Mouse (Mus musculus): ENCODE data around the gene Tlr7. TPM values are rescaled to one million over a fixed set of nuclear protein-coding genes. Genes with fewer than 3 reads are reported as not detected.

The Tlr7 gene
- total and polyA plus RNA-seq, 3 experiments: not detected

DNA sequence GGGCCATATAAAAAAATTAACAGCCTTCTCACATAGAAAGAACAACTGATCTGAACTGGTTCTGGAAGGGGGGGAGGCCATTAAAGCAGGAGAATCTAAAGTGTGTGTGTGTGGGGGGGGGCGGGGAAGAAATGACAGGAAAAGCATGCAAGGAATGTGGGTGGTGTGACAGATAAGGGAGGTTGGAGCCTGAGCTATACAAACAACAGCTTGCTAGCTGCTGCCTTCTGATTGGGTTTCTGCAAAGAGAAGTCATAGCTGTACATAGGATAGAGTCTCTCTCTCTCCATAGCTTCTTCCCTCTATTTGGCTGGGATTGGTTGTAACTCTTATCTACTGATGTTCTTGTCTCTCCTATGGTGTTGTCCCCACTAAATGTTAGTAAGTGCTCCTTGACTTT lies 2.2 kb upstream of the Tlr7 start:
- Histone ChIP-seq H3K36me3 (replicated peaks) (no peaks in the 10 kb centered on the region), H3K4me3 (ENCODE audit: low read depth, low read length) (no peak overlapping the region), H3K4me1 (ENCODE audit: insufficient read depth, low read depth, low read length) (no peaks in the 10 kb centered on the region), H3K27me3 (ENCODE audit: insufficient read depth, low read length) (no peaks in the 10 kb centered on the region), H3K9me3 (replicated peaks) (no peaks in the 10 kb centered on the region)
- TF ChIP-seq CTCF (IDR thresholded peaks at IDR 0.05; ENCODE audit: low read depth, low read length) (no peak), GATA2 (IDR thresholded peaks at IDR 0.05; ENCODE audit: borderline replicate concordance, low read depth, low read length) (no peak), POLR2AphosphoS5 (IDR thresholded peaks at IDR 0.05; ENCODE audit: insufficient replicate concordance, low read depth, low read length) (no peak), TAL1 (conservative IDR thresholded peaks at IDR 0.05; ENCODE audit: low read depth, low read length) (no peak), GATA1 (IDR thresholded peaks at IDR 0.05; ENCODE audit: borderline replicate concordance, low read length) (no peak)
- no peak for ATAC-seq (ENCODE audit: extremely low read depth, insufficient number of reproducible peaks, low FRiP score, poor library complexity, severe bottlenecking)
- no peak for DNase-seq (ENCODE audit: low spot score)

DNA sequence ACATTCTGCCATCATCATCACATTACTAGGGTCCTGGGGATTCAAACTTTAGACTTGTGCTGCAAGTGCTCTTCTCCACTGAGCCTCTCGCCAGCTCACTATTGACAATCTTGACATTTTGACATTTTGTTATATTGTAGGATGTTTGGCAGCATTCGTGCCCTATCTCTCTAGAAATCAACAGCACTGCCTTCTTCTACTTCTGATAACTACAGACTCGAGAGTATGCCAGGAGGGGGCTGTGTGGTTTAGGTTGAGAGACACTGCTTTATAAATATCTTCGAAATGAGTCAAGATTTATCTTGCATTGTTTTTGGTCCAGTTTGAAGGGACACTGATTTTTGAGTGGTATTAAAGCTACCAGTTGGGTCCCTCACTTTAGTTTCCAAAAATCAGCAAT lies 635 bp upstream of the Tlr7 start:
- TF ChIP-seq POLR2AphosphoS5 (IDR thresholded peaks at IDR 0.05; ENCODE audit: insufficient replicate concordance, low read depth, low read length) (no peak), CTCF (IDR thresholded peaks at IDR 0.05; ENCODE audit: low read depth, low read length) (no peak), GATA1 (IDR thresholded peaks at IDR 0.05; ENCODE audit: borderline replicate concordance, low read length) (no peak), GATA2 (IDR thresholded peaks at IDR 0.05; ENCODE audit: borderline replicate concordance, low read depth, low read length) (no peak), TAL1 (conservative IDR thresholded peaks at IDR 0.05; ENCODE audit: low read depth, low read length) (no peak)
- no peaks in the 10 kb centered on the region for H3K4me1 ChIP-seq (ENCODE audit: insufficient read depth, low read depth, low read length)
- no peak overlapping the region for H3K4me3 ChIP-seq (ENCODE audit: low read depth, low read length)
- DNase-seq (ENCODE audit: low spot score) (no peak), ATAC-seq (ENCODE audit: extremely low read depth, insufficient number of reproducible peaks, low FRiP score, poor library complexity, severe bottlenecking) (no peak)
- no peaks in the 10 kb centered on the region for H3K36me3 ChIP-seq (replicated peaks)
- no peaks in the 10 kb centered on the region for H3K27me3 ChIP-seq (ENCODE audit: insufficient read depth, low read length)
- no peaks in the 10 kb centered on the region for H3K9me3 ChIP-seq (replicated peaks)

DNA sequence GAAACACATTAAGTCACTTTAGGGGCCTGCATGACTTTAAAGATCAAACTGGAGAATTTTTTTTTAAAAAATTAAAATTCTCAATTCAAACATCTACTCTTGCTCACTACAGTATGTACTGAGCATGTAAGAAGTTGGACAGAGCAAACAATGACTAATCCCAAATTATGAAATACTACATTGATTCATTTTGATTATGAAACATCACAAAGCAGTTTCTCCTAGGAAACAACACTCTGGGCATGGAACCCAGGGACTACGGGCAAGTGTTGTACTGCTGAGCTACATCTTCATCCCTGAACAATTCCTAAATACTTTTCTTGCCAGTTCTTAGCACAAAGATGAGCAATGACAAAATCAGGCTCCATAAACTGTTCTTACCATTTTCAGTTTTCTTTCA lies 738 bp downstream of the Tlr7 start:
- no peaks in the 10 kb centered on the region for H3K27me3 ChIP-seq (ENCODE audit: insufficient read depth, low read length)
- no peaks in the 10 kb centered on the region for H3K36me3 ChIP-seq (replicated peaks)
- H3K4me3 ChIP-seq (ENCODE audit: low read depth, low read length): no peak overlapping the region
- no peak for DNase-seq (ENCODE audit: low spot score)
- ATAC-seq (ENCODE audit: extremely low read depth, insufficient number of reproducible peaks, low FRiP score, poor library complexity, severe bottlenecking): no peak
- TF ChIP-seq GATA2 (IDR thresholded peaks at IDR 0.05; ENCODE audit: borderline replicate concordance, low read depth, low read length) (no peak), CTCF (IDR thresholded peaks at IDR 0.05; ENCODE audit: low read depth, low read length) (no peak), GATA1 (IDR thresholded peaks at IDR 0.05; ENCODE audit: borderline replicate concordance, low read length) (no peak), TAL1 (conservative IDR thresholded peaks at IDR 0.05; ENCODE audit: low read depth, low read length) (no peak), POLR2AphosphoS5 (IDR thresholded peaks at IDR 0.05; ENCODE audit: insufficient replicate concordance, low read depth, low read length) (no peak)
- H3K9me3 ChIP-seq (replicated peaks): no peaks in the 10 kb centered on the region
- no peaks in the 10 kb centered on the region for H3K4me1 ChIP-seq (ENCODE audit: insufficient read depth, low read depth, low read length)

DNA sequence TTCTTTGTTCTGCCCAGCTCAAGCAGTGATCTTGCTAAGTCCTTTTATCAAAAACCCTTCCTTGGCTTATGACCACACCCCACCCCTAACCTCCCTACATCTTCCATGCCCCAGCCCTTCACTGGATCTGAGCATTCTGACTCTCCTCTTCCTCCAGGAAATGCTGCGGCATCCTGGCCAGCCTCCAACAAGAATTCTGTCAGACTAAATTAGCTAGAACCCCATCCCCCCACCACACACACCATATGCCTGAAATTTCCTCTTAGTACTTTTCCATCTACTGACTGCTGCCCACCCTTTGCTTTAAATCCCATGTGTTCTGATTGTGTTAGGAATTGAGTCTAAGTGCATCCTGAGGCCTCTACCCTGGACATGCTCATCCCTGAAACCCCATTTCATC lies 1.3 kb downstream of the Tlr7 start:
- ATAC-seq (ENCODE audit: extremely low read depth, insufficient number of reproducible peaks, low FRiP score, poor library complexity, severe bottlenecking): no peak
- TF ChIP-seq CTCF (IDR thresholded peaks at IDR 0.05; ENCODE audit: low read depth, low read length): no peak
- no peak for TF ChIP-seq TAL1 (conservative IDR thresholded peaks at IDR 0.05; ENCODE audit: low read depth, low read length)
- no peak for TF ChIP-seq POLR2AphosphoS5 (IDR thresholded peaks at IDR 0.05; ENCODE audit: insufficient replicate concordance, low read depth, low read length)
- no peak for TF ChIP-seq GATA2 (IDR thresholded peaks at IDR 0.05; ENCODE audit: borderline replicate concordance, low read depth, low read length)
- TF ChIP-seq GATA1 (IDR thresholded peaks at IDR 0.05; ENCODE audit: borderline replicate concordance, low read length): no peak

DNA sequence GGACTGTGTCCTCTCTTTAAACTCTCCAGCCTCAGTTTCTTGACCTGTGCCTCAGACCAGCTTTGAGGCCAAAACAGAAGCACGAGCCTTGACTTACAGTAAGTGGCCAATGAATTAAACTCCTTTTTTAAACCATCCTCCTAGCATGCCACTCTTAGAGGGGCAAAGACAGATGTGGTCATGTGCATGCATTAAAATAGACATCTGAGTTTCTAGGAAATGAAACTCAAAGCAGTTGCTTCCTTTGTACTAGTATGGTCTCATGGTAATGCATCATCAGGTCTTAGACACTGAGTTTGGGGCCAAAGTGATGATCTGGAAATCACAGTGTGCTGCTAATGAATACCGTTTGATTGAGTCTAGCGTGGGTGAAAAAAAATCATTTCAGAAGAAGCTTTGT lies 1.8 kb downstream of the Tlr7 start:
- H3K4me3 ChIP-seq (ENCODE audit: low read depth, low read length): no peak overlapping the region
- TF ChIP-seq TAL1 (conservative IDR thresholded peaks at IDR 0.05; ENCODE audit: low read depth, low read length): no peak
- TF ChIP-seq CTCF (IDR thresholded peaks at IDR 0.05; ENCODE audit: low read depth, low read length): no peak
- no peak for TF ChIP-seq POLR2AphosphoS5 (IDR thresholded peaks at IDR 0.05; ENCODE audit: insufficient replicate concordance, low read depth, low read length)
- TF ChIP-seq GATA1 (IDR thresholded peaks at IDR 0.05; ENCODE audit: borderline replicate concordance, low read length): no peak
- no peak for TF ChIP-seq GATA2 (IDR thresholded peaks at IDR 0.05; ENCODE audit: borderline replicate concordance, low read depth, low read length)
- no peaks in the 10 kb centered on the region for H3K9me3 ChIP-seq (replicated peaks)
- no peaks in the 10 kb centered on the region for H3K36me3 ChIP-seq (replicated peaks)
- ATAC-seq (ENCODE audit: extremely low read depth, insufficient number of reproducible peaks, low FRiP score, poor library complexity, severe bottlenecking) (no peak), DNase-seq (ENCODE audit: low spot score) (no peak)
- no peaks in the 10 kb centered on the region for H3K27me3 ChIP-seq (ENCODE audit: insufficient read depth, low read length)
- no peaks in the 10 kb centered on the region for H3K4me1 ChIP-seq (ENCODE audit: insufficient read depth, low read depth, low read length)

More for the DNA sequence above, 1.3 kb downstream of the Tlr7 start:
- Histone ChIP-seq H3K36me3 (replicated peaks) (no peaks in the 10 kb centered on the region), H3K27me3 (ENCODE audit: insufficient read depth, low read length) (no peaks in the 10 kb centered on the region), H3K4me3 (ENCODE audit: low read depth, low read length) (no peak overlapping the region), H3K9me3 (replicated peaks) (no peaks in the 10 kb centered on the region), H3K4me1 (ENCODE audit: insufficient read depth, low read depth, low read length) (no peaks in the 10 kb centered on the region)
- DNase-seq (ENCODE audit: low spot score): no peak

DNA sequence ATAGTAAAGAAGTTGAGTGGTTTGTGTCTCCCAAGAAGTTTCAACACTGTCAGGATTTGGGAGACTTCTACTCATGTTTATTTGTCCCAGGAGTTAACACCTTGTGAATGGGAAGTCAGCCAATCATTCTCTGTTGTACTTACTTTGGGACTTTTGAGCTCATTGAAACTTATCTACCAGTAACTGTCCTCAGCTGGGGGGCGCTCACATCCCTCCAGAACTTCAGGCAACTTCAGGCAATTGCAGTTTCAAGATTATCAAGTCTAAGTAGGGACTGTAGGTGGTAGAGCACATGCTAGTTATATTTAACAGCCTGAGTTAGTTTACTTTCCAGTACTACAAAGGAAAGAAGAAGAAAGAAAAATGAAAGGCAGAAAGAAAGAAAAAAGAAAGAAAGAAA lies 6.6 kb downstream of the Tlr7 start:
- ATAC-seq (ENCODE audit: extremely low read depth, insufficient number of reproducible peaks, low FRiP score, poor library complexity, severe bottlenecking) (no peak), DNase-seq (ENCODE audit: low spot score) (no peak)
- Histone ChIP-seq H3K36me3 (replicated peaks) (no peaks in the 10 kb centered on the region), H3K9me3 (replicated peaks) (no peaks in the 10 kb centered on the region), H3K4me3 (ENCODE audit: low read depth, low read length) (no peak overlapping the region), H3K27me3 (ENCODE audit: insufficient read depth, low read length) (no peaks in the 10 kb centered on the region), H3K4me1 (ENCODE audit: insufficient read depth, low read depth, low read length) (no peaks in the 10 kb centered on the region)
- TF ChIP-seq CTCF (IDR thresholded peaks at IDR 0.05; ENCODE audit: low read depth, low read length): no peak
- TF ChIP-seq GATA2 (IDR thresholded peaks at IDR 0.05; ENCODE audit: borderline replicate concordance, low read depth, low read length): no peak
- no peak for TF ChIP-seq POLR2AphosphoS5 (IDR thresholded peaks at IDR 0.05; ENCODE audit: insufficient replicate concordance, low read depth, low read length)

Data from G1E (cell line).